Mouse (Mus musculus) forebrain, embryonic 15.5 days (tissue): ENCODE measurements around the gene Kcnq2. TPM values are rescaled to one million over a fixed set of nuclear protein-coding genes. Genes with fewer than 3 reads are reported as not detected.

Experiments used
- ATAC-seq: fragments of 200-750 bp; cut with Nextera tagmentation; replicated peaks from 2 replicates; pipeline ENCODE4 v1.8.0; 2017; ENCODE audit warnings: mild to moderate bottlenecking, moderate TSS enrichment, moderate library complexity
- H3K27ac ChIP-seq: fragments of 300-500 bp; sonication (generic); replicated peaks from 2 replicates; pipeline ENCODE4 v1.5.1; 2015; ENCODE audit warnings: mild to moderate bottlenecking, inconsistent platforms
- H3K27me3 ChIP-seq: fragments of 300-500 bp; sonication (generic); 2 replicates; pipeline ENCODE4 v1.6.1; 2015; ENCODE audit warnings: inconsistent platforms
- H3K36me3 ChIP-seq: fragments of 300-500 bp; sonication (generic); 2 replicates; pipeline ENCODE4 v1.6.1; 2015; ENCODE audit warnings: mild to moderate bottlenecking, inconsistent platforms
- H3K4me1 ChIP-seq: fragments of 300-500 bp; sonication (generic); 2 replicates; pipeline ENCODE4 v1.6.1; 2015; ENCODE audit warnings: inconsistent platforms
- H3K4me2 ChIP-seq: fragments of 300-500 bp; sonication (generic); replicated peaks from 2 replicates; pipeline ENCODE4 v1.6.1; 2015; ENCODE audit warnings: mild to moderate bottlenecking, inconsistent platforms
- H3K4me3 ChIP-seq: fragments of 300-500 bp; sonication (generic); 2 replicates; pipeline ENCODE4 v1.5.1; 2015; ENCODE audit warnings: mild to moderate bottlenecking, inconsistent platforms
- H3K9ac ChIP-seq: fragments of 300-500 bp; sonication (generic); replicated peaks from 2 replicates; pipeline ENCODE4 v1.6.1; 2015; ENCODE audit warnings: mild to moderate bottlenecking, inconsistent platforms
- H3K9me3 ChIP-seq: fragments of 300-500 bp; sonication (generic); 2 replicates; pipeline ENCODE4 v1.6.1; 2016; ENCODE audit warnings: inconsistent platforms
- WGBS: fragments of 180-500 bp; shearing (Covaris S2); methylation state at CpG from one replicate; pipeline ENCODE4 v1.1.7; 2015; ENCODE audit warnings: mixed read lengths; 5-methylcytosine and 5-hydroxymethylcytosine counted together
- polyA plus RNA-seq: library from polyadenylated mRNA; unstranded; fragments of >200 nt; fragmentation: Nextera tagmentation; extraction: Ambion mirVana; gene quantifications from 2 replicates; pipeline ENCODE4 v1.2.1, GENCODE M21; 2015

The Kcnq2 gene
- polyA plus RNA-seq, 1 experiment from 2014 or later: 46.7 TPM

- no peaks in the 10 kb centered on the region for H3K4me1 ChIP-seq
- H3K4me3 ChIP-seq: no peak overlapping the region
- ATAC-seq: no peak
- no peaks in the 10 kb centered on the region for H3K27me3 ChIP-seq
- H3K4me2 ChIP-seq: no peak overlapping the region
- no peaks in the 10 kb centered on the region for H3K9me3 ChIP-seq
- no peak overlapping the region for H3K27ac ChIP-seq
- peaks cover 27% of the 10 kb centered on the region for H3K36me3 ChIP-seq
- WGBS: 70% methylated on average over 4 of the region's 4 CpGs
- no peak overlapping the region for H3K9ac ChIP-seq
Observed at GRCm38 (mm10) chr2:181083945-181084344, 51.2 kb downstream of the Kcnq2 start.

- Histone ChIP-seq H3K4me2 (no peak overlapping the region), H3K36me3 (peaks cover 21% of the 10 kb centered on the region), H3K27ac (no peak overlapping the region), H3K9ac (no peak overlapping the region), H3K4me3 (no peak overlapping the region), H3K4me1 (no peaks in the 10 kb centered on the region), H3K27me3 (no peaks in the 10 kb centered on the region), H3K9me3 (no peaks in the 10 kb centered on the region)
- no peak for ATAC-seq
- 64% methylated on average over 5 of the region's 5 CpGs for WGBS
Observed at GRCm38 (mm10) chr2:181080886-181081285, 54.2 kb downstream of the Kcnq2 start.

- WGBS: 96% methylated on average over 2 of the region's 2 CpGs
- ATAC-seq: no peak
- Histone ChIP-seq H3K27ac (no peak overlapping the region), H3K4me3 (no peak overlapping the region), H3K4me2 (no peak overlapping the region), H3K9me3 (no peaks in the 10 kb centered on the region), H3K9ac (no peak overlapping the region), H3K4me1 (no peaks in the 10 kb centered on the region), H3K27me3 (no peaks in the 10 kb centered on the region), H3K36me3 (peaks cover 17% of the 10 kb centered on the region)
Observed at GRCm38 (mm10) chr2:181079518-181079917, 55.6 kb downstream of the Kcnq2 start.

GRCm38 (mm10) chr2:181078908-181079307 lies 56.2 kb downstream of the Kcnq2 start:
- Histone ChIP-seq H3K4me1 (no peaks in the 10 kb centered on the region), H3K4me2 (no peak overlapping the region), H3K4me3 (no peak overlapping the region), H3K27me3 (no peaks in the 10 kb centered on the region), H3K9me3 (no peaks in the 10 kb centered on the region), H3K9ac (no peak overlapping the region), H3K36me3 (peaks cover 17% of the 10 kb centered on the region), H3K27ac (no peak overlapping the region)
- no peak for ATAC-seq
- WGBS: 87% methylated on average over 2 of the region's 2 CpGs

GRCm38 (mm10) chr2:181075501-181075900 lies 59.6 kb downstream of the Kcnq2 start:
- H3K9me3 ChIP-seq: no peaks in the 10 kb centered on the region
- H3K4me1 ChIP-seq: no peaks in the 10 kb centered on the region
- 86% methylated on average over 12 of the region's 12 CpGs for WGBS
- H3K27me3 ChIP-seq: no peaks in the 10 kb centered on the region
- H3K36me3 ChIP-seq: no peaks in the 10 kb centered on the region
- no peak overlapping the region for H3K4me2 ChIP-seq
- no peak overlapping the region for H3K4me3 ChIP-seq
- H3K9ac ChIP-seq: no peak overlapping the region
- ATAC-seq: no peak
- H3K27ac ChIP-seq: no peak overlapping the region

- H3K4me2 ChIP-seq: no peak overlapping the region
- H3K4me3 ChIP-seq: no peak overlapping the region
- WGBS: 3% methylated on average over 1 of the region's 1 CpGs
- H3K9me3 ChIP-seq: no peaks in the 10 kb centered on the region
- H3K27me3 ChIP-seq: no peaks in the 10 kb centered on the region
- no peak overlapping the region for H3K27ac ChIP-seq
- H3K4me1 ChIP-seq: no peaks in the 10 kb centered on the region
- H3K36me3 ChIP-seq: no peaks in the 10 kb centered on the region
- ATAC-seq: 0 out of 2 replicates have a peak, but pooled peaks have one; percentile 24
- no peak overlapping the region for H3K9ac ChIP-seq
Observed at GRCm38 (mm10) chr2:181072403-181072714, 62.7 kb downstream of the Kcnq2 start.

GRCm38 (mm10) chr2:181071706-181072402 lies 63.2 kb downstream of the Kcnq2 start:
- Histone ChIP-seq H3K27ac (no peak overlapping the region), H3K4me2 (no peak overlapping the region), H3K4me3 (no peak overlapping the region), H3K36me3 (no peaks in the 10 kb centered on the region), H3K9me3 (no peaks in the 10 kb centered on the region), H3K9ac (no peak overlapping the region), H3K27me3 (no peaks in the 10 kb centered on the region), H3K4me1 (no peaks in the 10 kb centered on the region)
- ATAC-seq: peak; percentile 57; the same call in 1 of the 2 replicates
- WGBS: 62% methylated on average over 7 of the region's 7 CpGs

- Histone ChIP-seq H3K4me3 (no peak overlapping the region), H3K36me3 (no peaks in the 10 kb centered on the region), H3K27ac (no peak overlapping the region), H3K4me1 (no peaks in the 10 kb centered on the region), H3K9me3 (no peaks in the 10 kb centered on the region), H3K27me3 (no peaks in the 10 kb centered on the region), H3K4me2 (no peak overlapping the region), H3K9ac (no peak overlapping the region)
- WGBS: 66% methylated on average over 7 of the region's 7 CpGs
- no peak for ATAC-seq
Observed at GRCm38 (mm10) chr2:181070136-181070535, 65.0 kb downstream of the Kcnq2 start.

GRCm38 (mm10) chr2:181068499-181068898 lies 66.6 kb downstream of the Kcnq2 start:
- H3K36me3 ChIP-seq: no peaks in the 10 kb centered on the region
- ATAC-seq: no peak
- H3K4me3 ChIP-seq: no peak overlapping the region
- no peak overlapping the region for H3K27ac ChIP-seq
- WGBS: 75% methylated on average over 5 of the region's 5 CpGs
- no peak overlapping the region for H3K9ac ChIP-seq
- no peak overlapping the region for H3K4me2 ChIP-seq
- no peaks in the 10 kb centered on the region for H3K9me3 ChIP-seq
- H3K4me1 ChIP-seq: no peaks in the 10 kb centered on the region
- H3K27me3 ChIP-seq: no peaks in the 10 kb centered on the region

GRCm38 (mm10) chr2:181065827-181066226 lies 69.3 kb downstream of the Kcnq2 start:
- Histone ChIP-seq H3K4me1 (no peaks in the 10 kb centered on the region), H3K36me3 (no peaks in the 10 kb centered on the region), H3K9me3 (no peaks in the 10 kb centered on the region), H3K4me2 (no peak overlapping the region), H3K27me3 (no peaks in the 10 kb centered on the region), H3K9ac (no peak overlapping the region), H3K27ac (no peak overlapping the region), H3K4me3 (no peak overlapping the region)
- 65% methylated on average over 4 of the region's 4 CpGs for WGBS
- no peak for ATAC-seq

- H3K9ac ChIP-seq: no peak overlapping the region
Observed at GRCm38 (mm10) chr2:181060127-181060526, 75.0 kb downstream of the Kcnq2 start.

GRCm38 (mm10) chr2:181058193-181058592 lies 76.9 kb downstream of the Kcnq2 start:
- ATAC-seq: no peak
- no peak overlapping the region for H3K27ac ChIP-seq
- no peaks in the 10 kb centered on the region for H3K36me3 ChIP-seq
- no peaks in the 10 kb centered on the region for H3K27me3 ChIP-seq
- no peaks in the 10 kb centered on the region for H3K9me3 ChIP-seq
- peaks cover 10% of the 10 kb centered on the region; the same call in 1 of the 2 replicates for H3K4me1 ChIP-seq
- no peak overlapping the region for H3K4me2 ChIP-seq
- H3K9ac ChIP-seq: no peak overlapping the region
- 71% methylated on average over 3 of the region's 3 CpGs for WGBS
- no peak overlapping the region for H3K4me3 ChIP-seq

More at GRCm38 (mm10) chr2:181060127-181060526, 75.0 kb downstream of the Kcnq2 start:
- Histone ChIP-seq H3K27me3 (no peaks in the 10 kb centered on the region), H3K4me2 (no peak overlapping the region), H3K9me3 (no peaks in the 10 kb centered on the region), H3K4me1 (peaks cover 10% of the 10 kb centered on the region; the same call in 1 of the 2 replicates), H3K4me3 (no peak overlapping the region), H3K27ac (no peak overlapping the region), H3K36me3 (no peaks in the 10 kb centered on the region)
- 11% methylated on average over 5 of the region's 5 CpGs for WGBS
- ATAC-seq: peak; percentile 73

GRCm38 (mm10) chr2:181057341-181057740 lies 77.8 kb downstream of the Kcnq2 start:
- peaks cover 10% of the 10 kb centered on the region; the same call in 1 of the 2 replicates for H3K4me1 ChIP-seq
- no peak overlapping the region for H3K4me3 ChIP-seq
- no peaks in the 10 kb centered on the region for H3K36me3 ChIP-seq
- WGBS: 51% methylated on average over 8 of the region's 8 CpGs
- no peak overlapping the region for H3K4me2 ChIP-seq
- no peaks in the 10 kb centered on the region for H3K27me3 ChIP-seq
- no peak overlapping the region for H3K27ac ChIP-seq
- no peak overlapping the region for H3K9ac ChIP-seq
- no peak; the same call in 1 of the 2 replicates for ATAC-seq
- no peaks in the 10 kb centered on the region for H3K9me3 ChIP-seq
